Mouse (Mus musculus): Measurements from ENCODE around the gene Usp2. TPM values are rescaled to one million over a fixed set of nuclear protein-coding genes. Genes with fewer than 3 reads are reported as not detected.

Usp2 gene
- polyA plus RNA-seq, 1 experiment from 2014 or later = 1.8 TPM

DNA sequence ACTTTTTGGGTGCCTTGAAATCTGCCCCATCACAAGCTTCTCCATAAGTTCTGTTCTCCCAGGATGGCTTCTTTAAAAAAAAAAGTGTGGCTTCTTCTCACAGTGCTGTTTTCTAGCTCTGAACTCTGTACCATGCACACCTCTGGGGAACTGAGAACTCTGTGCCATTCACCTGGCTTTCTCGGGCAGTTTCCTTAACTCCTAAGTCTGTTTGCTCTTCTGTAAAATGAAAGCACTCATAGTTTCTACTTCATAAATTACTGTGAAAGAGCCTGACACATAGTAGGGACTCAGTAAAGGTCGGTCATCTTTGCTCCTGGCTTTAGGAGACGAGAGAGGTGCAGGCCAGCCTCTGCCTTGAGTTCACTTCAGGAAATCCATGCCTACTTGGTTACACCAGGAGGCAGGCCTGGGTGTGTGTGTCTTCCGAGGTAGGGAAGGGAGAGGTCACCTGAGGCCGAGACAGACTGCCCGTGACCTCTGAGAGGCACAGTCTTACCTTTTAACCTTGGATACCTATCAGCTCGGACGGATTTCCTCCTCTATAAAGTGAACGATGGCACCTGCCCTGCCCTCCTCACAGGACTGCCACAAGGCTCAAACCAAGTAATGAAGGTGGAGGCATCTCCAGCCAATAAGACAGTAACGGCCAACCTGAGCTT lies 11.4 kb downstream of the Usp2 start:
- WGBS (ENCODE audit: insufficient replicate concordance) = 65% methylated on average over 10 of the region's 10 CpGs
- H3K4me2 ChIP-seq = no peak overlapping the region
- H3K9ac ChIP-seq = no peak overlapping the region
- no peaks in the 10 kb centered on the region for H3K36me3 ChIP-seq
- H3K4me3 ChIP-seq (replicated peaks) = no peak overlapping the region
- DNase-seq = no peak
- no peaks in the 10 kb centered on the region for H3K9me3 ChIP-seq (replicated peaks)
- H3K27me3 ChIP-seq = peaks cover 16% of the 10 kb centered on the region
- no peak for ATAC-seq (ENCODE audit: low read depth)
- H3K4me1 ChIP-seq (replicated peaks) = peaks cover 12% of the 10 kb centered on the region; the same call in 1 of the 2 replicates
- no peak overlapping the region for H3K27ac ChIP-seq

DNA sequence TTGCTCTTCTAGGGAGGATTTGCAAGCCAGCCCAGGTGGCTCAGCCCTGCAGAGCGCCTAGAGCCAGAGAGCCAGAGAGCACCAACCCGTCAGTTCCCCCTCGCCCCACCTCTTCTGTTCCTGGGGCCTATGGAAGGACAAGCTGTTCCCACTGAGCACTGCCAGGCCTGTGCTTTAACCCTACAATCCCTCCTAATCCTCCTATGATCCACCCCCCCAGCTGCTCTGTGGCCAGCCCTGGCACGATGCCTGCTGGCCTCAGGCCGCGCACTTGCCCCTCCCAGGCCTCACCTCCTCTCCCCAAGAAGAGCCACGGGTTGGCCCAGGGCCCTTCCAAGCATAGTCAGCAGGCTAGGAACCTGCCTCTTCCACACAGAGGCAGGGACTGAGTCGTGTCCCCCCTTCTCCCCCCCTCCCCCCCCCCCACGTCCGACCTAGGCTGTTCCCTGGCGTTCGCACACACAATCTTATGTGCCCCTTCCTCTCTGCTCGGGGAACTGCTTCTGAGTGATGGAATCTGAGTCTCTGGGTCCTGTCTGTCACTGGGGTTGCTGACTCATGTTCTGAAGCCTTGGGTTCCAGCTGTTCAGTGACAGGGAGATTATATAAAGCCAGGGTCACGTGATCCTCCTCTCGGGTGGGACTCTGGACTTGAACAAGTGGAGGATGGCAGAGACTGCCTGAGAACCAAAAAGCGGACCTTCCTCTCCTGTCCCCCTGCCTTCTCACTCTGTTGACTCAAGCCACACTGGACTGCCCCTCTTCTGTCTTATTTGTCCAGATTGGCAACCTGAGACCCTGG lies 12.3 kb downstream of the Usp2 start:
- H3K9ac ChIP-seq = no peak overlapping the region
- H3K4me3 ChIP-seq (replicated peaks) = no peak overlapping the region
- H3K4me2 ChIP-seq = no peak overlapping the region

DNA sequence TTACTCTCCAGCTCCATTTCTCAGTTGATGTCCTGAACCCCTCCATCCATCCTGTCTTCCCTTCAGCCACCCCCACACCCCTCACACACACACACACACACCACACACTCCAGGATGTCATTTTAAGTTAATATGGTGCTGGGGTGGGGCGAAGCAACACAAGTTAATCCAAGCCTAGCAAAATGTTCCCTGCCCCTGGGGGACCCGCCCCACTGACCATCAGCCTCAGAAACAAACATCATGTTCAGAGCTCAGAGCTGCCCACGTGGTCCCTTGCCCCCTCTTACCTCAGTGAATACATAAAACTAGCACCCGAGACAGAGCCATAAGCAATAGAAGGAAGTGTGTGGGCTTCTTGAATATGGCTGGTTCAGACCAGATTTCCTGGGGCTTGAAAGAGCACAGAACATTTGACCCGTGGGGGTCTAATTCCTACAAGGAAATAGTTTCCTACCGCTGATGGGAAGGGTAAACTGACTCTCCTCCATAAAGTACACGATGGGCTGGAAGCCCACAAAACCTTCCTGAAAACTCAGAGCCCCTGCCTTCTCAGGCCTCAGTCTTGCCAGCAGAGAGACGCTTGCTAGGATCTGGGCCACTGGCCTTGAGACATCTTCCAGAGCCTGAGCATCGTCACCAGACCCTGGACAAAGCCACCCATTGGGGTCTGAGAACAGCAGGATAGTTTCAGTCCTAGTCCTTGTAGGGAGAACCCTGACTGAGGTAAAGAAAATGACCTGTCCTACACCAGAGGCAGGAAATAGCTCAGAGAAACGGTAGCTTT lies 13.4 kb downstream of the Usp2 start:
- Histone ChIP-seq H3K9me3 (replicated peaks) (no peaks in the 10 kb centered on the region), H3K9ac (no peak overlapping the region), H3K4me1 (replicated peaks) (peaks cover 31% of the 10 kb centered on the region), H3K27ac (no peak overlapping the region), H3K27me3 (peaks cover 34% of the 10 kb centered on the region), H3K4me2 (no peak overlapping the region), H3K36me3 (no peaks in the 10 kb centered on the region), H3K4me3 (replicated peaks) (no peak overlapping the region)
- 48% methylated on average over 10 of the region's 10 CpGs for WGBS (ENCODE audit: insufficient replicate concordance)
- DNase-seq (no peak), ATAC-seq (ENCODE audit: low read depth) (no peak)

More for the DNA sequence above, 12.3 kb downstream of the Usp2 start:
- Histone ChIP-seq H3K9me3 (replicated peaks) (no peaks in the 10 kb centered on the region), H3K27ac (no peak overlapping the region), H3K4me1 (replicated peaks) (peaks cover 21% of the 10 kb centered on the region), H3K36me3 (no peaks in the 10 kb centered on the region), H3K27me3 (peaks cover 24% of the 10 kb centered on the region)
- DNase-seq = no peak
- no peak; the same call in 1 of the 2 replicates for ATAC-seq (ENCODE audit: low read depth)
- 35% methylated on average over 16 of the region's 16 CpGs for WGBS (ENCODE audit: insufficient replicate concordance)

DNA sequence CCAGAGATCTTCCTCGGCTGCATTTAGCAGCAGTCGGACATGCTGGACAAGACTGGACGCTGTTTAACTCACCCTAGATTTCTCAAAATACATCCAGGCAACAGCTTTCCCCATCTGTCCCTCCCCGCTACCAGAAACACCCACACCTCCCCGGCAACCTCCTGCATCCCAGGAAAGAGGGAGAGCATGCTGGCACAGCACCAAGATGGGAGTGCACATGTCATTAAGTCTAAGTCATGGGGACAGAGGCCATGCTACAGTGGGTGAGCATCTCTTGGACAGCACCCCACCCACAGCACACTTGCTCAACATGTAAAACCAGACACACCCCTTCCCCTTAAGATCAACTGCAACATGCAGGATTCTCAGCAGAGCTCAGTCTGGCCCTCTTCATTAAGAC lies 14.1 kb downstream of the Usp2 start:
- Histone ChIP-seq H3K4me3 (replicated peaks) (no peak overlapping the region), H3K4me2 (no peak overlapping the region), H3K9me3 (replicated peaks) (no peaks in the 10 kb centered on the region), H3K4me1 (replicated peaks) (peaks cover 38% of the 10 kb centered on the region), H3K27ac (no peak overlapping the region), H3K36me3 (no peaks in the 10 kb centered on the region), H3K27me3 (peaks cover 42% of the 10 kb centered on the region), H3K9ac (no peak overlapping the region)
- DNase-seq (no peak), ATAC-seq (ENCODE audit: low read depth) (no peak)
- 80% methylated on average over 5 of the region's 5 CpGs for WGBS (ENCODE audit: insufficient replicate concordance)

DNA sequence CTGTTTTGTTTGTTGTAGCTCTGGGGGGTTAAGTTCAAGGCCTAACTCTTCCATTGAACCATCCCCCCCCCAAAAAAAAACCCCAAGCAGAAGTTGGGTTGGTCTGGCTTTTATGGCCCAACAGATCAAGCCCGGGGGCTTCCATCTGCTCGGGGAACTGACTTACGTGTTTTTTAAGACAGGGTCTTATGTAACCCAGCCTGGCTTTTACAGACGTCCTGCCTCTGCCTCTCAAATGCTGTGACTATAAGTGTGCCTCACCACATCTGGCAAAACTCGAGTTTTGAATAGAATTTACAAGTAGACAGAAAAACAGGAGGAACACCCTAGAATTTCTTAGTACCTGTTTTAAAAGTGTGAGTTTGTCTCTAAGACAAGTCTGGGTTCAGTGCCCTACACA lies 14.8 kb downstream of the Usp2 start:
- no peak overlapping the region for H3K4me3 ChIP-seq (replicated peaks)
- H3K4me1 ChIP-seq (replicated peaks) = peaks cover 43% of the 10 kb centered on the region
- no peak for DNase-seq
- H3K4me2 ChIP-seq = no peak overlapping the region
- no peaks in the 10 kb centered on the region for H3K36me3 ChIP-seq
- H3K27me3 ChIP-seq = peaks cover 48% of the 10 kb centered on the region
- H3K27ac ChIP-seq = no peak overlapping the region
- H3K9me3 ChIP-seq (replicated peaks) = no peaks in the 10 kb centered on the region
- ATAC-seq (ENCODE audit: low read depth) = no peak
- 67% methylated on average over 5 of the region's 5 CpGs for WGBS (ENCODE audit: insufficient replicate concordance)
- H3K9ac ChIP-seq = no peak overlapping the region

DNA sequence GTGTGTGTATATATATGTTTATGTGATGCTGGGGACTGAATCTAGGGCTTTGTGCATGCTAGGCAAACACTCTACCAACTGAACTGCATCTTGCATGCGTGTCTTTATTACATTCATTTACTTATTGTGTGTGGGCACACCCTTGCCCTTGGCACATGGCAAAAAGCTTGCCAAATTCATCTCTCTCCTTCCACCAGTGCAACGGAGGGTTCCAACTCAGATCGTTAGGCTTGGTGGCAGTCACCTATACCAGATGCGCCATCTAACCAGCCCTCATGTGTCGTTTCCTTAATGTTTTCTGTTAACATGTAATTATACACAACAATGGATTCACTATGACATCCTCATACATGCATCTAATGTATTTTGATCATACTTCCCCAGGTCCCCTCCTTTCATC lies 15.4 kb downstream of the Usp2 start:
- no peaks in the 10 kb centered on the region for H3K9me3 ChIP-seq (replicated peaks)
- H3K4me3 ChIP-seq (replicated peaks) = no peak overlapping the region
- H3K27me3 ChIP-seq = peaks cover 52% of the 10 kb centered on the region
- H3K9ac ChIP-seq = no peak overlapping the region
- no peak overlapping the region for H3K4me2 ChIP-seq
- H3K27ac ChIP-seq = no peak overlapping the region
- H3K4me1 ChIP-seq (replicated peaks) = peaks cover 43% of the 10 kb centered on the region
- DNase-seq (no peak), ATAC-seq (ENCODE audit: low read depth) (no peak)
- H3K36me3 ChIP-seq = no peaks in the 10 kb centered on the region
- WGBS (ENCODE audit: insufficient replicate concordance) = 85% methylated on average over 5 of the region's 5 CpGs

DNA sequence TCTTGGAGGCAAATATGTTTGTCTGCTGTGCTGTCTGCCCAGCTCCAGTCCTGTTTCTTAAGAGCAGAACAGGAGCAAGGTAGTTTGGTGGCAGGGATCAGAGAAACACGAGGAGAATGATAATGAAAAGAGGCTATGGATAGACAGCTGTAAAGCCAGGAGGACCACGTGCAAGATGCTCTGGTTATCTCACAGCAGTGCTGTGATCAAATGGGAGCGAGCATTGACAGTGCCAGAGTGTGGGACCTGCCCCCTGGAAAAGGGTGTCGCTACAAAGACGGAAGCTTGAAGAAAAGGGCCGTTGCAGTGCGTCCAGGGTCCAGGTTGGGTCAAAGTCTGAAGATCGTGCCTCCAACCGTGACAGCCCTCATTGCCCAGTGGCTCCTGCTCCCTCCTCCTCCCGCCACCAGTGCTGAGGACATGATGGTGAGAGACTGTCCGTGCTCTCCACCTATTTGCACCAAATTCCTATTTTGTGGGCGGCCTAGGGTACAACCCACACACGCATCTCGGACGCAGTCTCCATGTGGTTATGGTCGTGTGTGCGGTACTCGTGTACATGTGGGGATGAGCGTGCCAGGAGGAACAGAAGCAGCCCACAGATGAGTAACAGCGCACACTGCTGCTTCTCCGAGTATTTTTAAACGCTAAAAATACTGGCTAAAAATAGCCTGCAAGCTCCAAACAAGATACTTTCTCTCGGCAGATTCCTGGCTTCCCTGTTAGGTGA lies 16.7 kb downstream of the Usp2 start:
- WGBS (ENCODE audit: insufficient replicate concordance) = 6% methylated on average over 23 of the region's 23 CpGs
- no peak overlapping the region for H3K27ac ChIP-seq
- peak overlapping the region; percentile 65 for H3K4me3 ChIP-seq (replicated peaks)
- no peaks in the 10 kb centered on the region for H3K36me3 ChIP-seq
- no peaks in the 10 kb centered on the region for H3K9me3 ChIP-seq (replicated peaks)
- ATAC-seq (ENCODE audit: low read depth) (no peak), DNase-seq (no peak)
- peak overlapping the region; percentile 96 for H3K4me2 ChIP-seq
- peak overlapping the region; percentile 77; the same call in 1 of the 2 replicates for H3K9ac ChIP-seq
- peaks cover 60% of the 10 kb centered on the region for H3K27me3 ChIP-seq
- H3K4me1 ChIP-seq (replicated peaks) = peaks cover 50% of the 10 kb centered on the region

DNA sequence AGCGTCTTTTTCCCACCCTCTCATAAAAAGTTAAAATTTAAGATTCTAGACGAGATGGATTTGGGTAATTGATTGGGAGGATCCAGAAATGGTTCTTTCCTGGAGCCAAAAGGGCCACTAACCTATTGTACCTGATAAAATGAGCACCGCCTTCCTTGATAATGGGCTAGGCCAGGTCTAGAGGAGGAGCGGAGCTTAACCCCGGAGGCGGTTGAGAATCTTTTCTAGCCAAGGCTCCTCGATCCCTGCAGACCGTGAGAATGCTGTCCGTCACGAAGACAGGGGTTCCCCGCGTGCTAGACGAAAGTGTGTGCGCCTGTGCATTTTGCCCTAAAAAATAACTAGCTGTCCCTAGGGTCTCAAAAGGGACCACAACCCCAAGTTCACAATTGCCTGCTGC lies 17.4 kb downstream of the Usp2 start:
- Histone ChIP-seq H3K9ac (peak overlapping the region; percentile 77; the same call in 1 of the 2 replicates), H3K4me3 (replicated peaks) (peak overlapping the region; percentile 65), H3K4me1 (replicated peaks) (peaks cover 50% of the 10 kb centered on the region), H3K27ac (no peak overlapping the region), H3K9me3 (replicated peaks) (no peaks in the 10 kb centered on the region), H3K36me3 (no peaks in the 10 kb centered on the region), H3K4me2 (peak overlapping the region; percentile 96), H3K27me3 (peaks cover 62% of the 10 kb centered on the region)
- DNase-seq = no peak
- WGBS (ENCODE audit: insufficient replicate concordance) = 2% methylated on average over 14 of the region's 14 CpGs
- ATAC-seq (ENCODE audit: low read depth) = peak; percentile 30; the same call in 1 of the 2 replicates

DNA sequence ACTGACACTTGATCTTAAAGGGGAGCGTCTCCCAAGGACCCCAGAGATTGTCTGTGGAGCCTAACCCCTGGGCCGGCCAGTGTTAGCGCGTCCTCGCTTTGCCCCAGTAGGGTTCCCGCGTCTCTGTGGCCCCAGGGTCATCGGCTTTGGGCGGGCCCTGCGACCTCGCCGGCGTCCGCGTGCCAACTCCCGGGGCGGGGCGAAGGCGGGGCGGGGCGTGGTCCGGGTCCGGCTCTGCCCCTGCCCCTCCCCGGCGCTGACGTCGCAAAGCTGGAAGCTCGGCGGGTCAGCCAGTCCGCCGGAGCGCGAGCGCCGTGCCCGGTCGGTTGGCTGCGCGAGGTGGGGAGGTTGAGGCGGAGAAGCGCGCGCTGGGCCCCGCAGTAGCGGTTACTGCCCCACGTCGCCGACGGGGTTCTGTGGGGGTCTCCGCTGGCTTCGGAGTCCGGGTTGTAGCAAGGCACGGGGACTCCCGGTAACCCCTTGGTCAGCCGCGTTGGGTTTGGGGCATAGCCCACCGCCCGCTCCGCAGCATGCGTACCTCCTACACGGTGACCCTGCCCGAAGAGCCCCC lies 17.9 kb downstream of the Usp2 start:
- under 1% methylated on average over 62 of the region's 62 CpGs for WGBS (ENCODE audit: insufficient replicate concordance)
- peak overlapping the region; percentile 96 for H3K4me2 ChIP-seq
- H3K4me1 ChIP-seq (replicated peaks) = peaks cover 52% of the 10 kb centered on the region
- H3K36me3 ChIP-seq = no peaks in the 10 kb centered on the region
- peak overlapping the region; percentile 65 for H3K4me3 ChIP-seq (replicated peaks)
- H3K9ac ChIP-seq = peak overlapping the region; percentile 77
- no peak overlapping the region for H3K27ac ChIP-seq
- DNase-seq (peak; percentile 86), ATAC-seq (ENCODE audit: low read depth) (peak; percentile 84)
- H3K9me3 ChIP-seq (replicated peaks) = no peaks in the 10 kb centered on the region
- peaks cover 62% of the 10 kb centered on the region for H3K27me3 ChIP-seq

DNA sequence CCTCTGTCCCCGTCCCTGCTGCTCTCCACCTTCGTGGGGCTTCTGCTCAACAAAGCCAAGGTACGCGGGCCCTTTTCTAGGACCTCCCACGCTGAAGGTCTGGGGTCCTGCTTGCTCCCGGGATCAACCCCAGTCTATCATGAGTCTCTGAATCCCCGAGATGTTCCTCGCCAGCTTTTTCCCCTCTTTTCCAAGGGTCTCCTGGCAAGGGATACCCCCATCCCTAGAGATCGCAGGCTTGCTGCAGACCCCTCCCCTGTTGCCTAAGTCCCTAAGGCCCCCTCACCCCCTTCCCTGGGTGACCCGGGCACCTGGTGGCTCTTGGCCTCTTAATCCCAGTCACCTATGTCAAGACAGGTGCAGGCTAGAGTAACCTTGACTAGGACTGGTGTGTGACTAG lies 18.5 kb downstream of the Usp2 start:
- peak overlapping the region; percentile 96 for H3K4me2 ChIP-seq
- H3K36me3 ChIP-seq = no peaks in the 10 kb centered on the region
- 7% methylated on average over 10 of the region's 10 CpGs for WGBS (ENCODE audit: insufficient replicate concordance)
- DNase-seq (no peak), ATAC-seq (ENCODE audit: low read depth) (no peak)
- H3K9me3 ChIP-seq (replicated peaks) = no peaks in the 10 kb centered on the region
- peak overlapping the region; percentile 77 for H3K9ac ChIP-seq
- no peak overlapping the region for H3K27ac ChIP-seq
- peaks cover 62% of the 10 kb centered on the region for H3K27me3 ChIP-seq
- peak overlapping the region; percentile 65 for H3K4me3 ChIP-seq (replicated peaks)
- H3K4me1 ChIP-seq (replicated peaks) = peaks cover 56% of the 10 kb centered on the region
